Mouse (Mus musculus) embryonic facial prominence, embryonic 12.5 days (tissue): Measurements from ENCODE around the gene Mall. TPM values are rescaled to one million over a fixed set of nuclear protein-coding genes. Genes with fewer than 3 reads are reported as not detected.

Experiments used
- ATAC-seq: fragments of 200-750 bp; cut with Nextera tagmentation; 2 replicates; pipeline ENCODE4 v1.8.0; 2017; ENCODE audit not compliant: insufficient number of reproducible peaks, insufficient read depth, low FRiP score, low TSS enrichment
- H3K27ac ChIP-seq: fragments of 300-500 bp; sonication (generic); 2 replicates; pipeline ENCODE4 v1.5.1; 2016; ENCODE audit warnings: mild to moderate bottlenecking
- H3K27me3 ChIP-seq: fragments of 300-500 bp; sonication (generic); 2 replicates; pipeline ENCODE4 v1.6.1; 2016; ENCODE audit warnings: mild to moderate bottlenecking, moderate library complexity
- H3K36me3 ChIP-seq: fragments of 300-500 bp; sonication (generic); 2 replicates; pipeline ENCODE4 v1.6.1; 2016; ENCODE audit warnings: mild to moderate bottlenecking
- H3K4me1 ChIP-seq: fragments of 300-500 bp; sonication (generic); 2 replicates; pipeline ENCODE4 v1.6.1; 2016
- H3K4me2 ChIP-seq: fragments of 300-500 bp; sonication (generic); replicated peaks from 2 replicates; pipeline ENCODE4 v1.6.1; 2016; ENCODE audit warnings: mild to moderate bottlenecking, moderate library complexity
- H3K4me3 ChIP-seq: fragments of 300-500 bp; sonication (generic); 2 replicates; pipeline ENCODE4 v1.5.1; 2016; ENCODE audit warnings: mild to moderate bottlenecking
- H3K9ac ChIP-seq: fragments of 300-500 bp; sonication (generic); 2 replicates; pipeline ENCODE4 v1.6.1; 2016; ENCODE audit warnings: mild to moderate bottlenecking, moderate library complexity
- H3K9me3 ChIP-seq: fragments of 300-500 bp; sonication (generic); 2 replicates; pipeline ENCODE4 v1.6.1; 2016; ENCODE audit warnings: mild to moderate bottlenecking, moderate library complexity
- WGBS: fragments of 180-500 bp; shearing (Covaris S2); methylation state at CpG from one replicate; pipeline ENCODE4 v1.1.7; 2016; 5-methylcytosine and 5-hydroxymethylcytosine counted together
- polyA plus RNA-seq: library from polyadenylated mRNA; unstranded; fragments of >200 nt; fragmentation: Nextera tagmentation; extraction: Ambion mirVana; gene quantifications from 2 replicates; pipeline ENCODE4 v1.2.1, GENCODE M21; 2016

The Mall gene
- polyA plus RNA-seq, result 2.0 and 2.4 TPM in 2 replicates

DNA sequence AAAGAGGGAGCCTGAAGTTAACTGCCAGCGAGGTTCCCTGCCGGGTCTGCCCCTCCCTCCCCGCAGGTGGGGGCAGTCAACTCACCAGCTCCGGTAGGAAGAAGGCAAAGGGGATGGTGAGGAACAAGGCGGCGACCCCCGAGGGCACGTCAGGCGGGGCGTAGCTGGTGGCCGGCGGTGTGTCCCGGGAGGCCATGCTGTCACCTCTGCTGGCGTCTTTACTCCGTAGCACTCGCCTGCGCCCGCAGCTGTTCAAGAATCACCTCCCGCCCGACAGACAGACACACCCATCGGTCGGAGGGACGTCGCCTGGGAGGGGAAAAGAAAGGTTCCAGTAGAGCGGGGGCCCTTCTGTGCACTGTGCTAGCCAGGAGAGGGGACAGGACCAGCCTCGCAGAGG lies at the start of gene Mall:
Mall (minus strand) TSS at position 262 of the 400 bp plus-strand sequence.
- peaks cover 18% of the 10 kb centered on the region for H3K27me3 ChIP-seq
- no peaks in the 10 kb centered on the region for H3K9me3 ChIP-seq
- no peak within 1 kb of the TSS for H3K27ac ChIP-seq
- peak within 1 kb of the TSS; percentile 54 for H3K4me2 ChIP-seq
- H3K36me3 ChIP-seq, result no peaks in the 10 kb centered on the region
- H3K4me1 ChIP-seq, result peaks cover 4% of the 10 kb centered on the region
- no peak within 1 kb of the TSS; the same call in 1 of the 2 replicates for H3K9ac ChIP-seq
- WGBS, result under 1% methylated on average over 26 of the region's 26 CpGs
- H3K4me3 ChIP-seq, result peak within 1 kb of the TSS; percentile 26
- peak; percentile 22; the same call in 1 of the 2 replicates for ATAC-seq

DNA sequence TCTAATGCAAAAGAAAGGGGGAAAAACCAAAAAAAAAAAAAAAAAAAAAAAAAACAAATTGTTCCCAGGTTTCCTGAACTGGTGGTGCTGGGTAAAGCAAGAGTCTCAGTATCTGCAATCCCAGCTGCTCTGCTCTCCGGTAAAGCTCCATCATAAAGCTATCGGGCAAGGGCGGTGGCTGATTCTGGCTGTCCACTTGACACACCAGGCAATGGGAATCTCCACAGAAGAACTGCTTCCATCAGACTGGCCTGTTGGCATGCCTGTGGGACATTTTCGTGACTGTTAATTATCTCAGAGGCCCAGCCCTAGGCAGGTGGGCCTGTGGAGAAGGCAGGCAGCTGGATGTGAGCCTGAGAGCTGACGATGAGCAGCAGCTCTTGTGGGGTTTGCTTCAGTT lies 48.7 kb upstream of the Mall start:
- Histone ChIP-seq H3K27ac (no peak overlapping the region), H3K9me3 (no peaks in the 10 kb centered on the region), H3K4me2 (no peak overlapping the region), H3K27me3 (no peaks in the 10 kb centered on the region), H3K36me3 (peaks cover 14% of the 10 kb centered on the region; the same call in 1 of the 2 replicates), H3K9ac (no peak overlapping the region), H3K4me1 (no peaks in the 10 kb centered on the region), H3K4me3 (no peak overlapping the region)
- WGBS, result 78% methylated on average over 5 of the region's 5 CpGs
- ATAC-seq, result no peak

DNA sequence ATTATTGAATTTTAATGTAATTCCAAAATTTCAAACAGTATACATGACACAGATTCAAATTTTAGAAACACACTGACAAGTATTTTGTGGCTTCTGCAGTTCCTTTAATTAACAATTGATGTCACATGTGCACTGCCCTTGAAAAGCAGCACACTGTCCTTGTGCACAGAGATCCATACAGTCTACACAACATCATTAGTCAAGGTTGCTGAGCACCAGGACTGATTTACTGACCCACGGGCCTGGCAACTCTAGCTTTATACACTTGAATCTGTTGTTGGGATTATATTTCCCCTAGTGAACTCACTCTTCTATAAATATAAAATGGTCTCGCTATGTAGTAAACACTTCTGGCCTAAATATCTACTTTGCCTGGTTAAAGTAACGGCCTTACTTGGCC lies 45.3 kb upstream of the Mall start:
- ATAC-seq, result no peak
- H3K4me3 ChIP-seq, result no peak overlapping the region
- H3K9me3 ChIP-seq, result no peaks in the 10 kb centered on the region
- H3K27me3 ChIP-seq, result no peaks in the 10 kb centered on the region
- 83% methylated on average over 3 of the region's 3 CpGs for WGBS
- peaks cover 24% of the 10 kb centered on the region for H3K36me3 ChIP-seq
- no peaks in the 10 kb centered on the region for H3K4me1 ChIP-seq
- no peak overlapping the region for H3K27ac ChIP-seq
- H3K4me2 ChIP-seq, result no peak overlapping the region
- no peak overlapping the region for H3K9ac ChIP-seq

DNA sequence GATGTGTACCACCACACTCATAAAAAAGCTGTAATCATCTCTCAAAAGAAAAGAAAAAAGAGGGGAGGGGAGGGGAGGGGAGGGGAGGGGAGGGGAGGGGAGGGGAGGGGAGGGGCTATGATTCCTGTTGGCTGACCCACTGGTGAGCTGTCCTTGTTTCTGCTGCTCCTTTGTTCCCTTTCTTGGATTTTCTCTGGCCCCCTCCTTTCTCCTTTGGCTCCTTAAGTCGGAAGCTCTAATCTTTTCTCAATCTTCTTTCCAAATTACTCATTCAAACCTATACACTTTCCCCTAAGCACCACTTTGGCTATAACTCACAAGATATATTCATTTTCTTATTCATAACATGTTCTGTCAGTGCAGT lies 44.8 kb upstream of the Mall start:
- H3K27me3 ChIP-seq, result no peaks in the 10 kb centered on the region

DNA sequence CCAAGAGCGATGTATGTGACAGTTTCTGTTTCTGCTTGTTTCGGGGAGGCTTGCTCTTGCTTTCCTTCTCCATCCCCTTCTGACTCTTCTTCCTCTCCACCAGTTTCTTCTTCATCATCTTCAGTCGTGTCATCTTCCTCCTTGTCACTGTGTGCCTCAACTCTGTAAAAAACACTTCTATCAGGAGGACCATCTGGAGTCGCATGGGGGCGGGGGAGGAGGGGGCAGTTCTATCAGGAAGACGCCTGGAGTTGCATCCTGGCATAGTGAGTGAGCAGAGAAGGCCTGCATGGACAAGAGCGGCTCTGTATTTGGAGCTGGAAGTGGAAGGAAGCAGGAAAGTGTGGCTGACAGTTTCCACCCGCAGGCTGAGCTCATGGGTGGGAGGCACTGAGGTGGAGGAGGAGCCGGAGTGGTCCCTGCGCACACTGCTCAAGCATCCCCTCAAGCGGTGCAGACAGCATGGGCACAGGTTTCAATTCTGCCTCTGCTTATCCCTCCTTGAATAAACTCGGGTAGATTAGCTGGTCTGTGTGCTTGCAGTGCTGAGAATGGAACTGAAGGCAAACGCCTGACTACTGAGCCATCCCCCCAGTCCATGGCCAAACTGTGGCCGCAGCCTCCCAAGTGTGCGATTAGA lies 44.3 kb upstream of the Mall start:
- Histone ChIP-seq H3K9me3 (no peaks in the 10 kb centered on the region), H3K4me2 (no peak overlapping the region), H3K36me3 (peaks cover 29% of the 10 kb centered on the region), H3K4me1 (no peaks in the 10 kb centered on the region), H3K4me3 (no peak overlapping the region), H3K27me3 (no peaks in the 10 kb centered on the region), H3K27ac (no peak overlapping the region), H3K9ac (no peak overlapping the region)
- ATAC-seq, result no peak
- 43% methylated on average over 15 of the region's 15 CpGs for WGBS

More for the DNA sequence above, 44.8 kb upstream of the Mall start:
- no peaks in the 10 kb centered on the region for H3K4me1 ChIP-seq
- no peak overlapping the region for H3K4me3 ChIP-seq
- H3K36me3 ChIP-seq, result peaks cover 25% of the 10 kb centered on the region
- no peak overlapping the region for H3K27ac ChIP-seq
- H3K4me2 ChIP-seq, result no peak overlapping the region
- H3K9me3 ChIP-seq, result no peaks in the 10 kb centered on the region
- no peak for ATAC-seq
- 14% methylated on average over 1 of the region's 1 CpGs for WGBS
- H3K9ac ChIP-seq, result no peak overlapping the region

DNA sequence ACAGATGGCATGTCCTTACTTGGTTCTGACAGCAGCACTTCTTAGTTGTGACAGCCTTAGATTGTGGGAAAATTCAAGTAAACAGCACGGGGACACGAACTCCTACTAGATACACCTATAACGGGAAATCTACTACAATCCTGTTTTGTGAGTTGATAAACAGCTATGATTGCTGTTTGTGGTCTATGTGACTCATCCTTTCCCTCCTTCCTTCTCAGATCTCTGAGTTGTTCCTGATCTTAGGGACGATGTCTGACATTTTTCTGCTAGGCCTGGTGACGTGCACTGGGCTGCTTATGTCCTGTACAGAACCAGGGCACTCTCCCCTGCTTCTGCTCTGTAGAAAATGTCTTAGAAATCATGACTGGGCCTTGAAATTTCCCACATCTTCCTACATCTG lies 31.9 kb upstream of the Mall start:
- no peak overlapping the region for H3K9ac ChIP-seq
- H3K27me3 ChIP-seq, result no peaks in the 10 kb centered on the region
- H3K4me2 ChIP-seq, result no peak overlapping the region
- H3K27ac ChIP-seq, result no peak overlapping the region
- no peaks in the 10 kb centered on the region for H3K4me1 ChIP-seq
- H3K4me3 ChIP-seq, result no peak overlapping the region
- H3K9me3 ChIP-seq, result no peaks in the 10 kb centered on the region
- WGBS, result 91% methylated on average over 5 of the region's 5 CpGs
- ATAC-seq, result no peak
- peaks cover 29% of the 10 kb centered on the region for H3K36me3 ChIP-seq

DNA sequence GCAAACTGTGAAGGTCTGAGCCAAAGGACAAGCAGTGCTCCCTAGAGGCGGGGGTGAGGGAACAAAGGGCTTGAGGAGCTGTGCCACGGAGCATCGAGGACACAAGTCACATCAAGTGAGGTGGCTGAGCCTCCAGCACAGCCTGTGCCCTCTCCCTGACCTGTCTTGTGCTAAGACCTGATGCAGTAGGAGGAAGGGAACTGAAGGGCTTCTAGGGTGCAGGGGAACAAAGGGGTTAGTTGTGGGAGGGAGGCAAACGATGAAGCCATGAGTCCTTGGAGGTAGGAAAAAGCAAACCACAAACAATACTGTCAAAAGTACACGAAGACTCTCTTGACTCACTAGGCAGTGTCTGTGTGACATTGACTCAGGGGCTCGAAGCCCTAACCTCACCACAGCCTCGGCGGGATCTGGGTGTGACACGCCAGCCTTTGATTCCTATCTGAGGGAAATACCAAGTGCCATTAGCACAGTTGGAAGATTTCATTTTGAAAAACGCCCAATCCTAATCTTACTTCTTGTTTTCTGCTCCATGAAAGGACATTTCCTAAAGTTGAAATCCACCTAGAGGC lies 30.8 kb upstream of the Mall start:
- WGBS, result 64% methylated on average over 10 of the region's 10 CpGs
- no peaks in the 10 kb centered on the region for H3K4me1 ChIP-seq
- no peak overlapping the region for H3K4me2 ChIP-seq
- no peak overlapping the region for H3K4me3 ChIP-seq
- ATAC-seq, result no peak
- no peaks in the 10 kb centered on the region for H3K27me3 ChIP-seq
- no peak overlapping the region for H3K9ac ChIP-seq
- H3K36me3 ChIP-seq, result peaks cover 34% of the 10 kb centered on the region
- no peak overlapping the region for H3K27ac ChIP-seq
- no peaks in the 10 kb centered on the region for H3K9me3 ChIP-seq

DNA sequence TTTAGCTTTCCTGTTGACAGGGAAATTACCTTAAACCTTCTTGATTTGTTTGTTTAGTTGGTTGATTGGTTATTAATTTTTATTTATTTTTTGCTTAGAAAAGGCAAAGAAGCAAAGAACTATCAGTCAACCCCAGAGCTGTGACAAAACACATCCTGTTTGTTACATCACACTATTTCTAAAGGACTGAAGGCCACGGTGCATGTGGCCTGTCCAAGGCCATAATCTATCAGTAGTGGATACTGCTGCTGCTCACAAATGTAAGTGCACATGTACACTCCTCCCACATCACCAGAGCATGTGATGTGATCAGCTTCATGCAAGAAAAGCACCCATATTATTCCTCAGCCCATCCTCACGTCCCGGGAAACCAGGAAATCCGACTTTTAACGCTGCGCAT lies 30.3 kb upstream of the Mall start:
- Histone ChIP-seq H3K27me3 (no peaks in the 10 kb centered on the region), H3K9ac (no peak overlapping the region), H3K27ac (no peak overlapping the region), H3K4me2 (no peak overlapping the region), H3K4me1 (no peaks in the 10 kb centered on the region), H3K4me3 (no peak overlapping the region), H3K36me3 (peaks cover 34% of the 10 kb centered on the region), H3K9me3 (no peaks in the 10 kb centered on the region)
- 91% methylated on average over 6 of the region's 6 CpGs for WGBS
- no peak for ATAC-seq

DNA sequence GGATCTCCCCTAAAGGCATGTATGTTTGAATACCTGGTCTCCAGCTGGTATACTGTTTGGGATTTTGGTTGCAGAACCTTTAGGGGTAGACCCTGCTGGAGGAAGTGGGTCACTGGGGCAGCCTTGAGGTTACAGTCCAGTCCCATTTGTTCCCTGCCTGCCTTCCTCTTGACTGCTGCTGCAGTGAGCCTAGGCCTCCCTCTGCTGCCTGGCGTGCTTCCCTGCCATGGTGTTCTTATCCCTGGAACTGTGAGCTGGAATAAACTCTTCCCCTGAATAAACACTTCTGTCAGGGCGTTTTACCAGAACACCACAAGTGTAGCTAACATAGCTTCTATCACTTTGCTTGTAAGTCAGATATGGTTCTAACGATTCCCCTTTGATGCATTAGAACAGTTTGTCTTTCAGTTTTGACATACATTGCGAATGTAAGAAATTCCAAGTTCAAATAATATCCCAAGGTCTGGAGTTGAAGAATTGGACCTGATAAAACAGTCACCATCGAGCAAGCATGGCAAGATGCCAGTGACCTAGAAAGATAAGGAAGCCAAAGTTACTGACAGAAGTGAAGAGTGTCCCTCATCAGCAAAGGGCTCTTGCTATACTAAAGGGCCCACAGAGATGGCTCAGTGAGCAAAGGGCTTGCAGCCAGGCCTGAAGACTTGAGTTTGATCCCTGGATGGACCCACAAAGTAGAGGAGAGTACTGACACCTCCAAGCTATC lies 29.6 kb upstream of the Mall start:
- H3K4me3 ChIP-seq, result no peak overlapping the region
- H3K4me1 ChIP-seq, result no peaks in the 10 kb centered on the region
- H3K27ac ChIP-seq, result no peak overlapping the region
- H3K36me3 ChIP-seq, result peaks cover 31% of the 10 kb centered on the region
- H3K9me3 ChIP-seq, result no peaks in the 10 kb centered on the region
- 87% methylated on average over 5 of the region's 5 CpGs for WGBS
- H3K27me3 ChIP-seq, result no peaks in the 10 kb centered on the region
- no peak overlapping the region for H3K9ac ChIP-seq
- ATAC-seq, result no peak
- no peak overlapping the region for H3K4me2 ChIP-seq

DNA sequence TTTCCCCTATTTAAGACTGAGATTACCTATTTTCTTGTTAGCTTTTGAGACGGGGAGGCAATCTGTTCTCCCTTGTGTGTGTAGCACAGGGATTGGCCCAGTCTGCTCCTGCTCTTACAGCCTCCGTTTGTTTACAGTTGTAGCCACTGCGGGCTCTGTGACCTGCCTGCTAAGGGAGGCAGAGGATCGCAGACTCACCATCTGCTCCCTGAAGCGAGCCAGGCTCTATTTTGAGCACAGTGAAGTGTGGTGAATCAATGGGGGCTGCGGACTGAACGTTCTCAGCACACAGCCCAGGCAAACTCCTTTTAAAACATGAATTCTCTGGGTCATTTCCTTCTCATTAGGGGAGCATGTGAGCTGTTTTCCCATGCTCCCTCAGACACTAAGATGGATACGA lies 27.4 kb upstream of the Mall start:
- no peaks in the 10 kb centered on the region for H3K4me1 ChIP-seq
- no peaks in the 10 kb centered on the region for H3K27me3 ChIP-seq
- H3K27ac ChIP-seq, result no peak overlapping the region
- no peak overlapping the region for H3K9ac ChIP-seq
- peaks cover 23% of the 10 kb centered on the region; the same call in 1 of the 2 replicates for H3K36me3 ChIP-seq
- H3K4me2 ChIP-seq, result no peak overlapping the region
- no peak for ATAC-seq
- WGBS, result 48% methylated on average over 8 of the region's 8 CpGs
- no peak overlapping the region for H3K4me3 ChIP-seq
- H3K9me3 ChIP-seq, result no peaks in the 10 kb centered on the region

DNA sequence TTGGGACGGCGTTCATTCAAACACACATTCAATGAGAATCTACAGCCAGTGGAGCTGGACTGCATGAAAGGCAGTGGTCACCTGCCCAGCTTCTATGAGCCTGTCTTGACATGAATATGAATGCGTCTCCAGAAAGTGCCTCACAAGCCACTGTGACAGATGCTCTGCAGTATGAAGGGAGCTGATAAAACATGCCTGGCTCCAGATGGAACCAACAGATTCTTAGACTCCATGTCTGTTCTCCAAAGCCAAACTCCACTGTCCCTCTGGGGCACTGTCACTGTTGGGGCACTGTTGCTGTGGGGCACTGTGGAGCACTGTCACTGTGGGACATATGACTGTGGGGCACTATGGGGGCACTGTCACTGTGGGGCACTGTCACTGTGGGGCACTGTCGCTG lies 24.4 kb upstream of the Mall start:
- Histone ChIP-seq H3K4me1 (no peaks in the 10 kb centered on the region), H3K27ac (no peak overlapping the region), H3K4me3 (no peak overlapping the region), H3K4me2 (no peak overlapping the region), H3K27me3 (no peaks in the 10 kb centered on the region), H3K36me3 (0 out of 2 replicates have a peak, but pooled peaks cover 7% of the 10 kb centered on the region), H3K9me3 (no peaks in the 10 kb centered on the region), H3K9ac (no peak overlapping the region)
- no peak for ATAC-seq
- WGBS, result 93% methylated on average over 4 of the region's 4 CpGs
